Mouse (Mus musculus) liver, embryonic 14.5 days (tissue): ENCODE measurements around the gene Dbn1. TPM values are rescaled to one million over a fixed set of nuclear protein-coding genes. Genes with fewer than 3 reads are reported as not detected.
A peak's percentile ranks its signal among the peaks of the same experiment; 100 is the strongest.
"Not testable (repeated sequence)": the region's sequence is repeated elsewhere in the genome, so short reads cannot be mapped to it uniquely, and the experiment has no call there.

Experiments used
- ATAC-seq: fragments of 200-750 bp; cut with Nextera tagmentation; 2 replicates; pipeline ENCODE4 v1.8.0; 2017; ENCODE audit warnings: moderate number of reproducible peaks, mild to moderate bottlenecking, moderate library complexity; ENCODE audit not compliant: insufficient read depth
- DNase-seq, 3 experiments: peaks; one replicate each; pipeline ENCODE4 v3.0.0-alpha.2; 2012 to 2013; ENCODE audit warnings: low read depth in 3 of 3, low spot score in 3 of 3
- H3K27ac ChIP-seq: fragments of 300-500 bp; sonication (generic); 2 replicates; pipeline ENCODE4 v1.5.1; 2014; ENCODE audit warnings: moderate library complexity, mild to moderate bottlenecking, control low read depth, inconsistent platforms
- H3K27me3 ChIP-seq: fragments of 300-500 bp; sonication (generic); 2 replicates; pipeline ENCODE4 v1.6.1; 2014; ENCODE audit warnings: mild to moderate bottlenecking, low read length, moderate library complexity; ENCODE audit not compliant: control insufficient read depth, insufficient read depth
- H3K36me3 ChIP-seq: fragments of 300-500 bp; sonication (generic); replicated peaks from 2 replicates; pipeline ENCODE4 v1.6.1; 2014; ENCODE audit warnings: low read depth; ENCODE audit not compliant: control insufficient read depth, insufficient read depth
- H3K4me1 ChIP-seq, 2 experiments: fragments of 200-500 bp in 1 of 2; fragments of 300-500 bp in 1 of 2; sonication (generic) in 1 of 2; replicated peaks; 2 replicates each; pipeline ENCODE4 v1.6.1; 2012 to 2014; ENCODE audit warnings: antibody characterized with exemption in 1 of 2, inconsistent platforms in 1 of 2, low read length in 1 of 2; ENCODE audit not compliant: control insufficient read depth in 2 of 2, insufficient read depth in 2 of 2
- H3K4me2 ChIP-seq: fragments of 300-500 bp; sonication (generic); 2 replicates; pipeline ENCODE4 v1.6.1; 2014; ENCODE audit warnings: low read depth, mild to moderate bottlenecking, control low read depth, moderate library complexity
- H3K4me3 ChIP-seq, 2 experiments: fragments of 200-500 bp in 1 of 2; fragments of 300-500 bp in 1 of 2; sonication (generic) in 1 of 2; 2 replicates each; pipeline ENCODE4 v1.5.1; 2012 to 2014; ENCODE audit warnings: low read depth in 2 of 2, low read length in 2 of 2, mild to moderate bottlenecking in 2 of 2, control low read depth in 1 of 2, inconsistent platforms in 1 of 2, moderate library complexity in 1 of 2; ENCODE audit not compliant: insufficient read depth in 1 of 2
- H3K9ac ChIP-seq: fragments of 300-500 bp; sonication (generic); replicated peaks from 2 replicates; pipeline ENCODE4 v1.6.1; 2014; ENCODE audit warnings: mild to moderate bottlenecking, control low read depth, moderate library complexity
- H3K9me3 ChIP-seq: fragments of 300-500 bp; sonication (generic); 2 replicates; pipeline ENCODE4 v1.6.1; 2016; ENCODE audit warnings: low read length, mixed read lengths; ENCODE audit not compliant: control insufficient read depth
- CTCF ChIP-seq: IDR thresholded peaks from 2 replicates; pipeline ENCODE4 v1.5.1; 2016; ENCODE audit warnings: antibody characterized with exemption, low read depth, control low read depth
- EP300 ChIP-seq: IDR thresholded peaks from 2 replicates; pipeline ENCODE4 v1.6.1; 2016; ENCODE audit warnings: antibody characterized with exemption, low read depth
- WGBS: fragments of 180-500 bp; shearing (Covaris S2); extraction: QIAGEN DNeasy Blood & Tissue Kit; methylation state at CpG from one replicate; pipeline ENCODE4 v1.1.7; 2014; ENCODE audit not compliant: insufficient replicate concordance; 5-methylcytosine and 5-hydroxymethylcytosine counted together
- polyA plus RNA-seq, 2 experiments: library from polyadenylated mRNA; depleted of rRNA in 1 of 2; stranded (reverse) in 1 of 2; unstranded in 1 of 2; fragments of >200 nt; fragmentation: Nextera tagmentation in 1 of 2; extraction: Ambion mirVana in 1 of 2; gene quantifications; 2 replicates each; pipeline versions ENCODE4 v1.2.1 to v1.2.3; 2012 to 2014

Gene Dbn1
- polyA plus RNA-seq, 2 experiments = 3.7 to 5.3 TPM

GRCm38 (mm10) chr13:55445361-55446091 lies 42.4 kb downstream of the Dbn1 start:
- under 1% methylated on average over 46 of the region's 66 CpGs for WGBS
- peaks cover 25 to 43% of the 10 kb centered on the region in 2 experiments for H3K4me1 ChIP-seq

GRCm38 (mm10) chr13:55444937-55445315 lies 43.0 kb downstream of the Dbn1 start, which contains the start of gene Grk6:
Gene Grk6 (plus strand): TSS chr13:55445072.
- Histone ChIP-seq H3K4me3 (peak within 1 kb of the TSS; percentile 79 to 86), H3K27ac (peak within 1 kb of the TSS; percentile 90), H3K9me3 (no peaks in the 10 kb centered on the region), H3K4me1 (peaks cover 25 to 43% of the 10 kb centered on the region in 2 experiments), H3K36me3 (peaks cover 4% of the 10 kb centered on the region), H3K27me3 (no peaks in the 10 kb centered on the region), H3K4me2 (peak within 1 kb of the TSS; percentile 85), H3K9ac (peak within 1 kb of the TSS; percentile 96)
- DNase-seq = peak; percentile 97 to 99 (median 98)
- no peak for TF ChIP-seq CTCF
- no peak for TF ChIP-seq EP300
- ATAC-seq = peak; percentile 89
- WGBS = under 1% methylated on average over 35 of the region's 35 CpGs

More at GRCm38 (mm10) chr13:55445361-55446091, 42.4 kb downstream of the Dbn1 start:
- ATAC-seq (no peak), DNase-seq (peak in 1 of 3 experiments; percentile 41)
- TF ChIP-seq CTCF (no peak; the same call in 1 of the 2 replicates), EP300 (no peak)
- Histone ChIP-seq H3K4me2 (peak overlapping the region; percentile 85), H3K9ac (peak overlapping the region; percentile 96), H3K4me3 (peak overlapping the region; percentile 79 to 86), H3K27ac (peak overlapping the region; percentile 90), H3K27me3 (no peaks in the 10 kb centered on the region), H3K36me3 (peaks cover 10% of the 10 kb centered on the region), H3K9me3 (no peaks in the 10 kb centered on the region)

GRCm38 (mm10) chr13:55444286-55444936 lies 43.5 kb downstream of the Dbn1 start:
- WGBS = 2% methylated on average over 33 of the region's 33 CpGs
- ATAC-seq = peak; percentile 44
- Histone ChIP-seq H3K9me3 (no peaks in the 10 kb centered on the region), H3K9ac (peak overlapping the region; percentile 35), H3K27ac (peak overlapping the region; percentile 90), H3K27me3 (no peaks in the 10 kb centered on the region), H3K36me3 (no peaks in the 10 kb centered on the region), H3K4me1 (peaks cover 20 to 39% of the 10 kb centered on the region in 2 experiments), H3K4me3 (peak overlapping the region; percentile 79 to 80), H3K4me2 (peak overlapping the region; percentile 85)
- no peak for TF ChIP-seq CTCF
- TF ChIP-seq EP300 = no peak
- peak in 1 of 3 experiments; percentile 60 for DNase-seq

- Histone ChIP-seq H3K27me3 (no peaks in the 10 kb centered on the region), H3K27ac (no peak overlapping the region), H3K9ac (peak overlapping the region; percentile 35; the same call in 1 of the 2 replicates), H3K4me1 (peaks cover 20 to 34% of the 10 kb centered on the region in 2 experiments), H3K36me3 (no peaks in the 10 kb centered on the region), H3K4me2 (peak overlapping the region; percentile 85), H3K4me3 (peak overlapping the region; percentile 79 to 80; a peak in 3 of 4 replicates), H3K9me3 (no peaks in the 10 kb centered on the region)
- TF ChIP-seq EP300 = no peak
- TF ChIP-seq CTCF = no peak
- ATAC-seq (no peak), DNase-seq (no peak)
- 32% methylated on average over 9 of the region's 9 CpGs for WGBS
These were observed 44.1 kb downstream of the Dbn1 start for GRCm38 (mm10) chr13:55443799-55444285.

- WGBS = 49% methylated on average over 14 of the region's 15 CpGs
- not testable (repeated sequence) for H3K27me3 ChIP-seq, H3K4me3 ChIP-seq, H3K9ac ChIP-seq, H3K36me3 ChIP-seq, ATAC-seq, H3K27ac ChIP-seq, H3K9me3 ChIP-seq, H3K4me2 ChIP-seq, DNase-seq, H3K4me1 ChIP-seq
These were observed 50.7 kb downstream of the Dbn1 start for GRCm38 (mm10) chr13:55437111-55437629.
